Mouse (Mus musculus): ENCODE measurements at regions not wholly inside any gene's neighbourhood (a gene's known extent, or its start where the extent isn't known, plus 50 kb on each side); places are given as distances from the start of the nearest gene placed in this dataset.

DNA sequence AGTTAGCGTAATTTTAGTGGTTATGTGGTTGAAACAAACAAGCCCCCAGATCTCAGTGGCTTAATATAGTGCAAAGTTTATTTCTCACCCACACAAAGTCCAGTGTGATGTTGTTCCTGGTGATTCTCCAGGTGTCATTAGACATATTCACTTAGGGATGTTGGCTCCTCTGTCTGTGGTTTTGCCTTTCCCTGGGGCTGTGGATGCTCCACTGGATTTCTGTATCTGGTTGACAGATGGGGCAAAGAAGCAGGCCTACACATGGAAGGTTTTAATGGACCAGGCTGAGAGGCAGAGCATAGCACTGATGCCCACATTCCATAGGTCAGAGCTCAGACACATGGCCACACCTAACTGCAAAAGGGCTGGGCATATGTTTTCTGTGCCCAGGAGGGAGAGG lies 121.6 kb downstream of the Ttc32 start:
- no peak for DNase-seq (ENCODE audit: extremely low spot score, low spot score)
- Histone ChIP-seq H3K27me3 (ENCODE audit: poor library complexity, severe bottlenecking) (no peaks in the 10 kb centered on the region), H3K27ac (no peak overlapping the region), H3K9me3 (no peaks in the 10 kb centered on the region), H3K4me1 (no peaks in the 10 kb centered on the region), H3K36me3 (replicated peaks) (no peaks in the 10 kb centered on the region), H3K4me3 (no peak overlapping the region)
- WGBS: 89% methylated on average over 1 of the region's 1 CpGs

DNA sequence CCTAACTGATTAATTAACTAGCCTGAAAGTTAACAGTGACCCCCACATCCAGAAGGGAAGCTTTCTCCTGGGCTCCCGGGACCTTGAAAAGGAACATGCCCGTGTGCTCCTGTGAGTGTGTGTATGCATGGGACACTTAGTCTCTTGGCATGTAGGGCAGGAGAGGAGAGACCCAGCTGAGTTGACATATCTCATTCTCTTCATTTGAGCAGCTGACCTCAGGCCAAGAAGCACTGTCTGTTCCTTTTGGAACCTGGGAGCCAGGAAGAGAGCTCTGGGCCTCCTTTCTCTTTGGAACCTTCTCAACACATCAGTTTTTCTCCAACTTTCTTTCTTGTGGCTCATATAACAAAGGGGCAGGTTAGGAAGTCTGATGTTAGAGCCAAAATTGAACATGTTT lies 124.7 kb downstream of the Ttc32 start:
- no peak overlapping the region for H3K27ac ChIP-seq
- no peaks in the 10 kb centered on the region for H3K9me3 ChIP-seq
- no peaks in the 10 kb centered on the region for H3K36me3 ChIP-seq (replicated peaks)
- H3K27me3 ChIP-seq (ENCODE audit: poor library complexity, severe bottlenecking): no peaks in the 10 kb centered on the region
- WGBS: 90% methylated on average over 2 of the region's 2 CpGs
- no peaks in the 10 kb centered on the region for H3K4me1 ChIP-seq
- no peak overlapping the region for H3K4me3 ChIP-seq
- DNase-seq (ENCODE audit: extremely low spot score, low spot score): no peak

DNA sequence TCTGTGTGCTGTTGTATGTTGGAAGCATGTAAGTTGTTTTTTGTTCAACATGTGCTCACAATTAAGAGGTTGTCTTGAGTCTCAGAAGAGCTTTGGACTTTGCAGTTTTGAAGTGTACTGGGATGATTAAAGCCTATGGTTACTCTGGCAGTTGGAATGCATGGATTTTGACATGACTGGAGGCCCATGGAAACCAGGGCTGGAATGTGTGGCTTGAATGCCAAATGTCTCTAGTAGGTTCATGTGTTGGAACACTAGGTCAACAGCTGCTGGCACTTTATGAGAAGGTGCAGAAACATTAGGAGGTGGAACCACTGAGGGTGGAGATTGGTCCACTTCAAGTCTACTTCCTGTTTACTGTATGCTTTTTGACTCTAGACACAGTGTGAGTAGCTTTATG lies 127.0 kb downstream of the Ttc32 start:
- H3K4me1 ChIP-seq: no peaks in the 10 kb centered on the region

DNA sequence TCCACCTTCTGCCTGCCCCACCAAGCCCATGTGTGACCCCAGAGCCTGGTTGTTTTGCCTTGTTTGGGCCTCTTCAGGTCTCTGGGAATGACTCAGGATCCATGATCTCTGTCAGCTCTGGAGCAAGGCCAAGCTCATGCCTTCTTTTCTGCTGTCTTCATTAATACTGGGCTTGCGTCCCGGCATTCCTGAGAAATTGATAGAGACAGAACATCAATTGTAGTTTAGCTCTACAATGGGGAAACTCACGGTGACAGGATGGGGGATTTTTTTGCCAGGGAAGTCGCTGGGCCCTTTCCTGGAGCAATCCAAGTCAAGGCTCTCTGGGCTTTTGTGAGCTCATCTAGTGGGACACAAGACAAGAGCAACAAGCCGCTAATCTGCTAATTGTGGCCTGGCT lies 129.0 kb downstream of the Ttc32 start:
- H3K27me3 ChIP-seq (ENCODE audit: poor library complexity, severe bottlenecking): no peaks in the 10 kb centered on the region
- 86% methylated on average over 5 of the region's 5 CpGs for WGBS
- H3K36me3 ChIP-seq (replicated peaks): no peaks in the 10 kb centered on the region
- H3K4me3 ChIP-seq: no peak overlapping the region
- H3K27ac ChIP-seq: no peak overlapping the region
- DNase-seq (ENCODE audit: extremely low spot score, low spot score): no peak
- H3K9me3 ChIP-seq: no peaks in the 10 kb centered on the region
- H3K4me1 ChIP-seq: no peaks in the 10 kb centered on the region

More for the DNA sequence above, 127.0 kb downstream of the Ttc32 start:
- Histone ChIP-seq H3K4me3 (no peak overlapping the region), H3K27me3 (ENCODE audit: poor library complexity, severe bottlenecking) (no peaks in the 10 kb centered on the region), H3K9me3 (no peaks in the 10 kb centered on the region), H3K36me3 (replicated peaks) (no peaks in the 10 kb centered on the region), H3K27ac (no peak overlapping the region)
- no peak for DNase-seq (ENCODE audit: extremely low spot score, low spot score)

DNA sequence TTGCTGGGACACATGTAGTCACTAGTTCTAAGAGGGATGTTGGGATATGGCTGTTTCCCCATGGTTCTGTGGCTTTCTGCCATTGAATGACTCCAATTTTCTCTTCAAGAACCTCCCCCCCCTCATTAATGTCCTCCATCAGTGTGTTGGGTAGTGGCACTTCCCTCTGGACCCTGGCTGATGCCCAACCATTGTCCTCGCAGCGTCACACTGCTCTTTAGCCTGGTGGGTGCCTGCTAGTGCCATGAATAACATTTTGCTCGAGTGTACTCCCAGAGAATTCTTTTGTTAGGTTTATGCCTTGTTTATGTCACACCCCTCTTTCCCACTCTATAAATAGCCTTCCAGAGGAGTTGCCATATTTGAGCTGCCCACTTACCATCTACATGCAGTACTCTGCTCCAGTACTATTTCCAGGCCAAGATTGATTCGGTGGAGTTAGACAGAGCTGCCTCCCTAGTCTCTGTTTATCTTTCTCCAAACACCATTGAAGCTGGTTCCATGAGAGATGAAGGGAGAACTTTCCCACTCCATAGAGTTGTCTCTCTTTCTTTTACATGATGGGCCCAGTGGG lies 135.7 kb downstream of the Ttc32 start:
- Histone ChIP-seq H3K27ac (no peak overlapping the region), H3K4me3 (no peak overlapping the region), H3K4me1 (no peaks in the 10 kb centered on the region), H3K27me3 (ENCODE audit: poor library complexity, severe bottlenecking) (no peaks in the 10 kb centered on the region), H3K36me3 (replicated peaks) (no peaks in the 10 kb centered on the region), H3K9me3 (no peaks in the 10 kb centered on the region)
- DNase-seq (ENCODE audit: extremely low spot score, low spot score): no peak
- 88% methylated on average over 4 of the region's 4 CpGs for whole genome bisulfite sequencing

DNA sequence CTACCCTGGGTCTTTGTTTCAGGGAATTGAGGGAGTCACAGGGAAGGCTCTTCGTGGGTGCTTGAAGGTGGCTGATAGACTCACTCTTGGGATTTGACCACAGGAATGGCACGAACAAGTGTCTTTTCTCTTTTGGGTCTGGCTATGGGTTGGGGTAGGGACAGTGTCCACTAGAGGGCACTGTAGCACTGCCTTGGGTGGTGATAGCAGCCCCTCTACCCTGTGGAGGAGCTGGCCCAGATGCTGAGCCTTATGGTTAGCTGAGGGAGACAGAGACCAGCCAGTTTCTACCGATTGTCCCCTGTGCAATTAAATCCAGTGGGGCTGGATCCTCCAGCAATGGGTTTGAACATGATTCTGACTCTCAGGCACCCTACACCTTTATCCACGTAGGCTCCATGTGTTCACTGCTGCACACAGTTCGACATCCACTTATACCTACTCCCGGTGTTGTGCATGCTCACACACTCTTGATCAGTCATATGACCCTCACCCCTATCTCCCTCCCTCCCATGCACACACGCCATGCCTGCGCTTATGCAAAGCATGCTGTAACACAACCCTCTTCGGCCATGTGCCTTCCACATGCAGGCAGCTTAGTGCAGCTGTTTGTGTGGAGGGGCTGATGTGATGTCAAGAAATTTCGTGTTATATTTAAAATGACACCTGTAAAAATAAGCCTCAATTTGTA lies 136.6 kb downstream of the Ttc32 start:
- no peak overlapping the region for H3K4me3 ChIP-seq
- no peaks in the 10 kb centered on the region for H3K9me3 ChIP-seq
- H3K4me1 ChIP-seq: no peaks in the 10 kb centered on the region
- DNase-seq (ENCODE audit: extremely low spot score, low spot score): peak; percentile 70
- no peaks in the 10 kb centered on the region for H3K36me3 ChIP-seq (replicated peaks)
- no peaks in the 10 kb centered on the region for H3K27me3 ChIP-seq (ENCODE audit: poor library complexity, severe bottlenecking)
- 58% methylated on average over 10 of the region's 10 CpGs for WGBS
- no peak overlapping the region for H3K27ac ChIP-seq

DNA sequence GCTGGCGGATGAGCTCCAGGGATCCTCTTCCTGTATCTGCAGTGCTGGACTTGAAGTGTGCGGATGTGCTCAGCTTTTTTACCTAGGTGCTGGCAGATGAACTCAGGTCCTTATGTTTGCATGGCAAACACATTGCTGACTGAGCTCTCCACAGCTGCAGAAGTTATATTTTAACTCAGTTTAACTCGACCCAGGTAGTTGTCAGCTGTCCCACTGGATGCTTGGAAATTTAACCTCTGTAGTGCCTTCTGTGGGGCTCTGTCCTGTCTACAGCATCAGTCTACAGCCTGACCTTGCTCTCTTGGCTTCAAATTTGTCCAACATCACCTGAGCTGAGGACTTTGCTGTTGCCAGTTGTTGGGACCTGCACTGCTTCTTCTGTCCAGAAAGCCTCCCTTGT lies 139.2 kb downstream of the Ttc32 start:
- no peak for DNase-seq (ENCODE audit: extremely low spot score, low spot score)
- no peak overlapping the region for H3K27ac ChIP-seq
- H3K9me3 ChIP-seq: no peaks in the 10 kb centered on the region
- no peak overlapping the region for H3K4me3 ChIP-seq
- 82% methylated on average over 3 of the region's 3 CpGs for WGBS
- H3K36me3 ChIP-seq (replicated peaks): no peaks in the 10 kb centered on the region
- H3K4me1 ChIP-seq: 0 out of 2 replicates have a peak, but pooled peaks cover under 1% of the 10 kb centered on the region
- no peaks in the 10 kb centered on the region for H3K27me3 ChIP-seq (ENCODE audit: poor library complexity, severe bottlenecking)

DNA sequence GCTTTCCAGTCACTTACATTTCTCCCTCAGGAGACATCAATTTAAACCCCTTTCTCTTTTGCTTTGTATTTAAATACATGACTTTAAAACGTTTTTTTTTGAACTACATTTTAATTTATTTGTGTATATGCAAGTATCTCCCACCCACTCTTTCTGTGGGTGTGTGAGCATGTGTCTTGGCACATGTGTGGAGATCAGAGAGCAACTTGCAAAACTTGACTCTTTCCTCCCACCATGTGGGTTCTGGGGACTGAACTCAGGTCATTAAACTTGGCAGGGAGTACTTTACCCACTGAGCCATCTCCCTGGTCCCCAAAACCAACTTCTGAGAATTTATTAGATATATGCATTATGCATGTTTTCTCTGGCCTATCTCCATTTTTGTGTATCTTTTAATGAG lies 143.9 kb downstream of the Ttc32 start:
- no peaks in the 10 kb centered on the region for H3K36me3 ChIP-seq (replicated peaks)
- no peak overlapping the region for H3K4me3 ChIP-seq
- H3K9me3 ChIP-seq: no peaks in the 10 kb centered on the region
- no peaks in the 10 kb centered on the region for H3K27me3 ChIP-seq (ENCODE audit: poor library complexity, severe bottlenecking)
- no peak for DNase-seq (ENCODE audit: extremely low spot score, low spot score)
- WGBS: 18% methylated on average over 1 of the region's 1 CpGs
- H3K27ac ChIP-seq: no peak overlapping the region
- peaks cover 9% of the 10 kb centered on the region for H3K4me1 ChIP-seq

DNA sequence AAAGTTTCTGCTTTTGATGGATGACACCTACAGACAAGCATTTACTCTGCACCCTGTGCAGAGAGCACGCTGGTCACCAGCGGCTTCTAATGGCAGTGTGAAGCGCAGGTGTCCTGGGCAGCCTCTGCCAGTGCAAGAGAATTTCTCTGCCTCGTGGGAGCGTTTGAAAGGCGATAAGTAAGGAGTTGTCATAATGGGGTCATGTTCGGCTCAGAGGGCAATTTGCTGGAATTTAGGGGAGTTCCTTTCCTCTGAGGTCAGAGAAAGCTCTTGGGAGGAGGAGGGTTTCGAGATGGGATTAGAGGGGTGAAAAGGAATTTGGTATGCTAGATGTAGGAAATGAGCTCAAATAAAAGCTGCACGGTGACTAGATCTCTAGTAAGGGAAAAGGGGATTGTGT lies 144.5 kb downstream of the Ttc32 start:
- Histone ChIP-seq H3K9me3 (no peaks in the 10 kb centered on the region), H3K27ac (no peak overlapping the region), H3K4me3 (no peak overlapping the region), H3K4me1 (peaks cover 12% of the 10 kb centered on the region), H3K27me3 (ENCODE audit: poor library complexity, severe bottlenecking) (no peaks in the 10 kb centered on the region), H3K36me3 (replicated peaks) (no peaks in the 10 kb centered on the region)
- no peak for DNase-seq (ENCODE audit: extremely low spot score, low spot score)
- WGBS: 53% methylated on average over 9 of the region's 9 CpGs

DNA sequence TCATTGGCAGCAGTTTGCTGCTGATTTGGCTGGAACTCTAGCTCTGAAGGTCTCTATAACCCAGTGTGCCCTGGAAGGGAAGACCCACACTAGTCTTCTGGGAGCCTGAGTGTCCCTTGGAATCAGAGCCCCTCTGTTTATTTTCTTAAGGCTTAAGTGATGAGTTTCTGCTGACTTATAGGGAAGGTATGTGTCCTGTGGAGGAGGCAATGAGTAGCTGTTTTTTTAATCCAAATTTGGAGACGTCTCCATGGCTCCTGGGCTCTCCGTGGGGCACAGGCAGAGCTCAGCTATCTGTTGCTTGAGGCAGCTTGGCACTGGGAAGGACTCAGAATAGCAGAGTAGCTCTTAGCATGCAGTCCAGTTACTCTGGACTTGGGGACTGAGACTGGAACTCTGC lies 146.4 kb downstream of the Ttc32 start:
- H3K36me3 ChIP-seq (replicated peaks): no peaks in the 10 kb centered on the region
- peaks cover 12% of the 10 kb centered on the region for H3K4me1 ChIP-seq
- H3K4me3 ChIP-seq: no peak overlapping the region
- H3K9me3 ChIP-seq: no peaks in the 10 kb centered on the region
- H3K27me3 ChIP-seq (ENCODE audit: poor library complexity, severe bottlenecking): no peaks in the 10 kb centered on the region
- no peak for DNase-seq (ENCODE audit: extremely low spot score, low spot score)
- 60% methylated on average over 2 of the region's 2 CpGs for WGBS
- H3K27ac ChIP-seq: no peak overlapping the region

DNA sequence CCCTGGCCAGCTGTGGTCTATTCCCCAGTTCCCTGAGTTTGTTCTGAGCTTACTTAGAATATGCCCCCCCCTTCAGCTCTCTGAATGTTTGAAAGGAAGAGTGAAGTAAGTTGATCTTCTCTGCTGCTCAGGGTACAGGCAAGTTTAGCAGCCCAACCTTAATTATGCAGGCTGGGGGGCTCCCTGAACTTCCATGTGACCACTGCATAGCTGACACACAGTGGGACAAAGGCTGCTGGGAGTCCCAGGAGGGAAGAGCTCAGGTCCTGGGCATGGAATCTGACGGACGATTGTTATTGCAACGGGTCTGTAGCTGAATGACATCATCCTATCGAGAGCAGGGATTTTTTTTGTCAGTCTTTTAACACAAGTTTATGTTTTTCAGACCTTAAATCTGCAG lies 148.8 kb downstream of the Ttc32 start:
- peaks cover 12% of the 10 kb centered on the region for H3K4me1 ChIP-seq
- DNase-seq (ENCODE audit: extremely low spot score, low spot score): no peak
- WGBS: 59% methylated on average over 4 of the region's 4 CpGs

DNA sequence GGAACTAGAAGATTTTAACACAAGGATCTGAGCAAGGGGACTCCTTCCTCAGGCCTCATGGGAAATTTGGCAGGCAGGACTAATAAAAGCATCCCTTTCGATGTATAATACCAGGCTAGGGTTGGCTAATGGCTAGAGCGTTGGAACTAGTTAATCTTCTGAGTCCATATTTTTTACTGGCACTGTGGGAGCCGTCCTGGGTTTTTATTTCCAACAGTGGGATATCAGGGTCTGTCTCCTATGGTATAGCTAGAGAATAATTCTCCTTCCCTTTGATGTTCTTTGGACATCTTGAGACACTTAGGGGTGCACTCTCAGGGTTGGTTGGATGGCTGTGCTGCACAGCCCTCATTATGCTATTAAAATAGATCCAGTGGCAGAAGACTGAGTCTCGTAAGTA lies 150.9 kb downstream of the Ttc32 start:
- Histone ChIP-seq H3K4me3 (no peak overlapping the region), H3K36me3 (replicated peaks) (no peaks in the 10 kb centered on the region), H3K27me3 (ENCODE audit: poor library complexity, severe bottlenecking) (no peaks in the 10 kb centered on the region), H3K4me1 (peaks cover 7% of the 10 kb centered on the region; the same call in 1 of the 2 replicates), H3K9me3 (no peaks in the 10 kb centered on the region), H3K27ac (no peak overlapping the region)
- DNase-seq (ENCODE audit: extremely low spot score, low spot score): no peak
- WGBS: 84% methylated on average over 4 of the region's 4 CpGs

More for the DNA sequence above, 148.8 kb downstream of the Ttc32 start:
- no peak overlapping the region for H3K4me3 ChIP-seq
- no peaks in the 10 kb centered on the region for H3K9me3 ChIP-seq
- H3K27me3 ChIP-seq (ENCODE audit: poor library complexity, severe bottlenecking): no peaks in the 10 kb centered on the region
- H3K27ac ChIP-seq: 0 out of 2 replicates have a peak overlapping the region, but pooled peaks have one; percentile 20
- H3K36me3 ChIP-seq (replicated peaks): no peaks in the 10 kb centered on the region

DNA sequence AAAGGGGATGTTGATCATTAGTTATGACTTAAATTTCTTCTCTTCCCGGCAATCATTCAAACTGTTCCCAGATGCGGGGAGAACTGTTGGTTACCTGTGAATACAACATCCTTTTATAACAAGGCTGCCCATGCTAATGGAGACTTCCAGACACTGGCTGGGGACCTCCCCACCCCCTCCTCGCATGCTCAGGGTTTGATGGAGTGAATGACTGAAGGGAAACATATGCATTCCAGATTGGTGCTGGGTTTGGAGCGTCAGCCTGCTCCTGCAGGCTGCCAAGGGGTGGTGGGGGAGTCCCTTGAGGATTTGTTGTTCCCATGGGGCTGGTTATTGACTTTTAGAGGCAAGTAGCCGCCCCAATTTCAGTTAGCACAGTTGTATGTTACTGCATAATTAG lies 161.9 kb downstream of the Ttc32 start:
- Histone ChIP-seq H3K36me3 (replicated peaks) (no peaks in the 10 kb centered on the region), H3K4me1 (0 out of 2 replicates have a peak, but pooled peaks cover 6% of the 10 kb centered on the region), H3K9me3 (no peaks in the 10 kb centered on the region), H3K27ac (no peak overlapping the region), H3K27me3 (ENCODE audit: poor library complexity, severe bottlenecking) (no peaks in the 10 kb centered on the region), H3K4me3 (no peak overlapping the region)
- no peak for DNase-seq (ENCODE audit: extremely low spot score, low spot score)
- 78% methylated on average over 5 of the region's 5 CpGs for WGBS

All from forebrain, embryonic 10.5 days (tissue).